Mouse (Mus musculus) embryo, embryonic 11 days (tissue): ENCODE measurements around the gene Polr1c.
A peak's percentile ranks its signal among the peaks of the same experiment; 100 is the strongest.

ENCODE experiments used
- DNase-seq: peaks from one replicate; pipeline ENCODE4 v3.0.0-alpha.2; 2015

Polr1c gene

DNA sequence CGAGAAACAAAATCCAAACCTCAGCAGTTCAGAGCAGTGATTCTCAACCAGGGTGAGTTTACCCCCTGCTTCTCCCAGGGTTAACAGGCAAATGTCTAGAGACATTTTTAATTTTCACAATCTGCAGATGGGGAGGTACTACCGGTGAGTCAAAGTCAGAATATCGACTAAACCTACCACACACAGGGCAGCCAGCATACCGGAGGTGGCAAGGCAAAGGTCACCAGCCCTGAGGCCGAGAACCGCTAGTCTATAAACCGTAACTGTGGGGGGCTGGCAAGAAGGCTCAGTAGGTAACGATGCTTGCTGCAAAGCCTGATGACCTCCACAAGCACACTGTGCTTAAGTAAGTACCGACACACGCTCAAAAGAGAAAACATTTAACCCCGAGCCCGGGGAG, 17.6 kb upstream of the Polr1c start:
- no peak for DNase-seq

DNA sequence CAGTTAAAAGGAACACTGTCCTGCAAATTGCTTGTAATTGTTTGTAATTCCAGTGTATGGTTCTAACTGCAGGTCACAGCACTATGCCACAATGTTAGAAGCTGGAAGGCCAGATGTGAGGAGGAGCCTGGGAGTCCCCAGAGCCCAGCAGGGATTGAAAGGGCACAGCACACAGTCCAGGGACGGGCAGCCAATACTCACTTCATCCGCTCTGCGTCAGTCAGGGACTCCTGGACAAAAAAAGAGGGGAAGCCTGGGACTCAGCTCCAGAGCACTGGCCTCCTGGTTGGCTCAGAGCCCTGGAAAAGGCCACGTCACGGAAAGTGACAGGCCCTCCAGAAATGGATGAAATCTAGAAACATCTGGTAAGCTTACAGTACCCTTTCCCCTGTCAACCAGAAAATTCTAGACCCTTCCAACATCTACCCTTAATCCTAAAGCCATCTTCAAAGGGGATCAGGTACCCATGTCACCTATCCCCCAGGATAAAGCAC, 14.4 kb upstream of the Polr1c start:
- DNase-seq, result no peak

DNA sequence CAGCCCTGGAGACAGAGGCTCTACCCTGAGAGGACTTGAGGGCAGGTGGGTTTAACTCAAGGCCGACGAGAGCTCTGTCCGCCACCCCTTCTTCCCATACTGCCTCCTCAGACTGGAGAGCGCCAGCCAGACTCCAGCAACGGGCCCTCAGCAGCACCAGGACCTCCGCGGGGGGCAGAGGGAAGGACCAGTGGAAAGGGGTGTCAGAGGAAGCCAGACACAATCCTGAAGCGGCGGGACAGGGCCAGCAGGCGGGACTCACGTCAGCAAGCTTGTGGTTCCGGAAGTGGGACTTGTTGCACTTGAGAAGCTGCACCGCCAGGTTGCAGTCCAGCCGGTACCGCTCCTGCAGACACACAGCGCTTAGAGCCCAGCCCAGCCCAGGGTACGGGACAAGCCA, 11.8 kb upstream of the Polr1c start:
- no peak for DNase-seq

DNA sequence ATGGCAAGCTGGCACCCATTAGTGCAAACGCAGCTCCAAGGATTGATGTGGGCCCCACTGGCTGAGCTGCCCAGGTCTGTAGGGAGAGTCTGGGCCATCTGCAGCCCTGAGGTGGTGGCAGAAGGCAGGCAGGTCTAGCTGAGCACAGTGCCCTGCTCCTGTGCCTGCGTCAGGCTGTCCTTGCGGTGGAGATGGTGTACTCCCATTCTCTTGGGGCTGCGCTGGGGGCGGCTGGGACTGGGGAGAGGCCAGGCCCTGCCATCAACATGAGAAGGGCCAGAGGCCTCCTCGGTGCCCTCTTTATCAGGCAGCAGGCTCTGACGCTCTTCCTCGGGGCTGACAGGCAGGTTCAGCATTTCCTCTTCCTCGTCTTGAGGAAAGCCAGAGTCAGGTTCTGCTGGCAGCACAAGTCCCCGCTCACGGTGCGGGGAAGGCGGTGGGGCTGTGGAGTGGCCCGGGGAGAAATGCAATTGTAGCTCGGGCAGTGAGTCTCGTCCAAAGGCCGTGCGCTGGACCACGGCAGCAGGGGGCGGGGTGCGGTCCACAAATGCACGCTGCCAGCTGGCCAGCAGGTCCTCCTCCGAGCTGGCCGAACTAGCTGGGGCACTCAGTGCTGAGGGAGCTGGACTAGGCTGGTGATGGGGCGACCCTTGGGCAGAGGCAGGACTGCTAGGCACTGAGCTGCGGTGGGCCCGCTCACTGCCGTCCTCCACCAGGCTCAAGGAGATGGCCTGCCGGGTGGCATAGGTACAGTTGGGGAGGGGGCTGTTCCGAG, 10.6 kb upstream of the Polr1c start:
- no peak for DNase-seq

DNA sequence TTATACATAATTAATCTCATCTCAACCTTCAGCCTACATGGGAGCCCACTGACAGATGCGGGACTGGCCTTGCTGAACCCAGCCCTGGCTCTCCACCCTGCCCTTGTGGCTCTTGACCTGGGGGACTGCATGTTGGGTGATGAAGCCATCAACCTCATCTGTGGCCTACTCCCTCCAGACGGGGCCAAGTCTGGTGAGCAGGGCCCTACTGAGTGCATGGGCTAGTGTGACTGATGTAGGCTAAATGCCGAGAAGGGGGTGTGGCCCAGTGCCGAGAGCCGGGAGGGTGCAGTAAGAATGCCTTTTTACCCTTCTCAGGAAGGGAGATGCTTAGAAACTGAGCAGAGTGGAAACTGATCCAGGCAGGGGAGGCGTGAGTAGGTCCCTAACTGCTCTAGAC, 7.3 kb upstream of the Polr1c start:
- DNase-seq, result no peak

DNA sequence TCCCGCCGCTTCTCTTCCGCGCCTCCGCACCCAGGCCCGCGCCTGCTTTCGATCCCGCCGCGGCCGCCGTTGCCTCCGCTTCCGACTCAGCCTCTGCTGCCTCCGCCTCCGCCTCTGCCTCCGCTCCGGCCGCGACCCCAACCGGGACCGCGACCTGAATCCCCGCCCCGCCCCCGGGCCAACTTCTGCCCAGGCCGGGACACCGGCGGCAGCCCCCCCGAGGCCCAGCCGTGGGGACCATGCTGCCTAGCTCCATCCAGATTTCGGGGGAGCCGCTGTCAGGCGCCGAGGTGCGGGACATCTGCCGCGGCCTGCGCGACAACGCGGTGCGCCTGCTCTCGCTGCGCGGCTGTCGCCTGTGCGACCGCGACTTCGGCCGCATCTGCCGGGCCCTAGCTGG, 6.3 kb upstream of the Polr1c start:
- peak; percentile 42 for DNase-seq

DNA sequence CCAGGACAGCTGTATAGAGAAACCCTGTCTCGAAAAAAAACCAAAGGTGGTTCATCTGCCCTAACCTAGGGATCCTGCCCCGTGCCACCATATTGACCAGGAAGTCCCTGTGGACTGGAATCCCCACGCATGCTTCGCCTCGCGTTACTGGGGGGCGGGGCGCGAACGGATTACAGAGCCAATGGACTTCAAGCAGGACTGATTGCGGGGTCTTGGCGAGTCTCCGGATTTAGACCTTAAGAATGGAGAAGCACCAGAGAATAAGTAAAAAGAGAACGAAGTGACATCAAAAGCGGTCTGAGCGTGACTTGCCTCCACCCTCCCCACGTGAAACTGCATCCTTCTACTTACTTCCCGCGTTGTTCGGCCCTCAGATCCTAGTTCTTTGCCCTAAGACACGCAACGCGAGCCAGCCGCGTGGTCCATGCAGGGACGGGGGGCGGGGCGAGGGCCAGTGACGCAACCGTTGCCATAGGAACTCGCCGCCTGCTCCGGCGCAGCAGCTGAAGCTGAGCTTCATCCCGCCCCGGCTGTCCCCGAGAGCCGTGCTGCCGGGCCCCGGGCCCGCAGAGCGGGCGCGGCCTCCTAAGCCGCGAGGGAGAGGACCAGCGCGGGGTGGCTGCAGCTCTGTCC, 5.7 kb upstream of the Polr1c start, which contains the start of gene Lrrc73:
TSS of gene Lrrc73 (plus strand) at position 80 of the 633 bp plus-strand sequence.
- DNase-seq, result peak; percentile 95

DNA sequence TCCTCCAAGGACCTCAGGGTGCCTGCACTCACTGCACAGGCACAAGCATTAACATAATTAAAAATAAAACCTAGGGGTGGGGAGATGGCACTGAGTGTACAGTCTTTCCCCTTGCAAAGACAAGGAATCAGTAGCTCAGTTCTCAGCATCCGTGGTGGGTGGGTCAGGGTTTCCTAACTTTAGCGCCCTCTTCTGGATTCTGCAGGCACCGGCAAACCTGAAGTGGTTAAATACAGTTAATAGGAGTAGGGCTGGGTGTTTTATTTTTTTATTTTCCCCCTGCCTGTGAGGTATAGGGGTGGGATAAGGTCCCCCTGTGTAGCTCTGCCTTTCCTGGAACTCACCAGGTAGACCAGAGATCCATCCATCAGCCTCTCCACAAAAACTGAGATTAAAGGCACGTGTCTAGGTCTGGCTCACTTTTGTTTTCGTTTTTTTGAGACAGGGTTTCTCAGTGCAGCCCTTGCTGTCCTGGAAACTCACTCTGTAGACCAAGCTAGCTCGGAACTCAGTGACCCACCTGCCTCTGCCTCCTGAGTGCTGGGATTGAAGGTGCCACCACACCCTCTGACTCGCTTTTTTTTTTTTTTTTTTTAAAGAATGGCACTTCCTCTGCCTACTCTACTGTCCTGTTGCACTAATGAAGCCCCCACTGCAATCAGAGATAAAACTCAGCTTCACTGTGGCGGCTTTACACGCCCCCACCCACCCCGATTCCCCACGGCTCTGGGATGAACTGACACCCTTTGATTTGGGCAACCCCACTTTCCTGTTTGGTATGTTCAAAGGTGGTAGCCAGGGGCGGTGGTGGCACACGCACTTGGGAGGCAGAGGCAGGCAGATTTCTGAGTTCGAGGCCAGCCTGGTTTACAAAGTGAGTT, 5.0 kb upstream of the Polr1c start:
- DNase-seq, result peak; percentile 69

DNA sequence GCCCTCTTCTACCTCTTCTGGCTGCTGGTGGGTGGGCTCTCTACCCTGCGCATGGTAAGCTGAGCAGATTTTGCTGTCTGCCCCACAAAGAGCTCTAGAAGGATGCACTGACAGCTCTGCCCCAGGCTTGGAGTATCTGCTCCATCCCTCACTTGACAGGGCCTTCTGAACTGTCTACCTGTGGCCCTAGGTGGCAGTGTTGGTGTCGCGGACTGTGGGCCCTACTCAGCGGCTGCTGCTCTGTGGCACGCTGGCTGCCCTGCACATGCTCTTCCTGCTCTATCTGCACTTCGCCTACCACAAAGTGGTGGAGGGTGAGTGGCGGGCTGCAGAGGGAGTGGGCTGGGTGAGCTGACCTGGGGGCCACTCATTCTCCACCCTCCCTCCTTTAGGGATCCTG, 3.3 kb upstream of the Polr1c start:
- no peak for DNase-seq

DNA sequence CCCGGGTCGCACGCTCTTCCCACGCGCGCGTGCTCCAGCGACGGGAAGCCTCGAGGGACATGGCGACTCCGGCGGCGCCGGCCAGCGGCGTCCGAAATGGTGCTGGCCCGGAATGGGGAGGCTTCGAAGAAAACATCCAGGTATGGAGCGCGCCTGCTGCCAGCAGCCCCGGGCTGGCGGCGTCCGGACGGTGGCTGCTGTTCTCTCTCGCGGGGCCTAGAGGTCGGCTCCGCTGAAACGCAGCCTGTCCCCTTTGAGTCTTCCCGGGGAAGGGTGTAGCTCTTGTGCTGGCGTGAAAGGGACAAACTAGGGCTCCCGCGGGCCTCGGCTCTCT, 302 bp upstream of the Polr1c start:
- DNase-seq, result no peak

DNA sequence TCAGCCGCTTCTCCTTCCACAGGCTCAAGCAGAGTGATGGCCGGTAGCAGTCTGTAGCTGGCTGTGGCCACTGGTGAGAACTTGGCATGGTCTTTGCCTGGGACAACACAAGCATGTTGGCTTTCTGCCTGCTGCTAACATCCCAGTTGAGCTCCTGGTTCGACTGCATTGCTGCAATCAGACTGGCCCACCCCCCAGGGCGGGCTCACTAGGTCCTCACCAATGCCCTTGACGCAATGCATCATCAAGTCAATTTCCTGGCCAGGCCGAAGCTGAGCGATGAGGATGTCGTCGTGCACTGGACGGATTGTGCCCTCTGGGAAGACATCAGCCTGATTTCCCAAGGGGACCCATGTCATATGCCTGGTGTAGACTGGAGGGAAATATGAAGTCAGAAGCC, 3.3 kb downstream of the Polr1c start:
- no peak for DNase-seq

DNA sequence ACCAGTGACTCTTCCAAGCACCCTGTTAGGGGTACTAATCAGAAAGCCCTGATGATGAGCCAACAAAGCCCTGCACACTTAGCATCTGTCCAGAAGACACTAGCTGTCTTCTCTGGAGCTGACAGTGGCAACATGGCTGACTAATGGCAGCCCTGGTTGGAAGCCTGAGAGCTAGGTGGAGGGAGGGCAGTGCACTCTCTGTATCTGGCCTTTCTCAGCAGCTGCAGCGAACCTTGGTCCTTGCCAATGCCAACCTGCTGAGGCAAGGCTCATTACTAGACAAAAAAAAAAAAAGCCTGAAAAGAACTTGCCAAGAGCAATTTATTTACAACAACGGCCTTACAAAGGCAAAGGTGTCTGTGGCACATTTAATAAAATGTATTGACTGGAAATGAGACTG, 4.2 kb downstream of the Polr1c start:
- DNase-seq, result no peak

DNA sequence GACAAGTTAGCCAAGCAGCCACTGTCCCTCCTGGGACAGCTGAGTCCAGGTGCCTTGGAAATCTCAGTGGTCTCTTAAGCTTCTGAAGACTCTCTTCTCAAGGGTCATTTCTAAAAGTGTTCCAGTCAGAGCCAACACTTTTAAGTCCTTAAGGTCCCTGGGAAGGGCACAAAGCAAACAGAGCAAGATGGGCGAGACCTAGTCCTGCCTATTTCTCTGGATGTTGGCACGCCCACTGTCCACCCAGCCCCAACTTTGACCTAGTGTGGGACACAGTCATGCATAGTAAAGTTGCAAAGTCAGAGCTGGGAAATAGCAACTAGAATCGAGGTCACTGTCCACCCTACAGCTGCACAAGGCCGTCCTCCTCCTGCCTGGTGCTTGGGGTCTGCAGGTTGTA, 4.9 kb downstream of the Polr1c start:
- no peak for DNase-seq

DNA sequence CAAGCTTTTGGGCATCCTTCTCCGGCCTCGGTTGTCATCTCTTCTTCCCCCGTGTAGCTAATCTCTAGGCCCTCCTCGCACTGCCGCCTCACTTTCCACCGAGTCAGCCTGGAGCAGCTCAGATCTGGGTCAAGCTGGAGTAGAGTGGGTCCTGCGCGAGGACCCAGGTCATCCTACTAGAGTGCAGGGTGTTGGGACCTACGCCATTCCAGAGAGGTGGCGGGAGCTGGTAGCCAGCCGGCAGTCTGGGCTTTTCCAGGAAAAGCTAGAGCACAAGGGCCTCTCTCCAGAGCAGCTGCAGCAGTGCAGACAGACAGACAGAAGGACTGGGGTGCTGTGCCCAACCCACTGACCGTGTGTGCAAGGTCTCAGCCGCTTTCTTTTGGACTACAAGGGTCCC, 5.6 kb downstream of the Polr1c start:
- no peak for DNase-seq

DNA sequence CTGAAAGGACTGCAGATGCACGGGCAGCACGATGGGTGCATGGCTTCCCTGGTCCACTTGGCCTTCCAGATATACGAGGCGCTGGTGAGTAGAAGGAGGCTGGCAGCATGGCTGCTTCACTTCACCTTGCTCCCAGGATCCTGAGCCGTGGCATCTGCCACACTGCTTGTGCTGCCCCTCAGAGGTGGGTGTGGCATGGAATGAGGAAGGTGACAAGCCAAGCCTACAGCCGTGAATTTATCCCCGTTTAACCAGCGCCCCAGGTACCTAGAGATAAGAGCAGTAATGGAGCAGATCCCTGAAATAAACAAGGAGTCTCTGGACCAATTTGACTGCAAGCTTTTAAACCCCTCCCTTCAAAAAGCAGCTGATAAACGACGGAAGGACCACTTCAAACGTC, 6.4 kb downstream of the Polr1c start:
- DNase-seq, result no peak

DNA sequence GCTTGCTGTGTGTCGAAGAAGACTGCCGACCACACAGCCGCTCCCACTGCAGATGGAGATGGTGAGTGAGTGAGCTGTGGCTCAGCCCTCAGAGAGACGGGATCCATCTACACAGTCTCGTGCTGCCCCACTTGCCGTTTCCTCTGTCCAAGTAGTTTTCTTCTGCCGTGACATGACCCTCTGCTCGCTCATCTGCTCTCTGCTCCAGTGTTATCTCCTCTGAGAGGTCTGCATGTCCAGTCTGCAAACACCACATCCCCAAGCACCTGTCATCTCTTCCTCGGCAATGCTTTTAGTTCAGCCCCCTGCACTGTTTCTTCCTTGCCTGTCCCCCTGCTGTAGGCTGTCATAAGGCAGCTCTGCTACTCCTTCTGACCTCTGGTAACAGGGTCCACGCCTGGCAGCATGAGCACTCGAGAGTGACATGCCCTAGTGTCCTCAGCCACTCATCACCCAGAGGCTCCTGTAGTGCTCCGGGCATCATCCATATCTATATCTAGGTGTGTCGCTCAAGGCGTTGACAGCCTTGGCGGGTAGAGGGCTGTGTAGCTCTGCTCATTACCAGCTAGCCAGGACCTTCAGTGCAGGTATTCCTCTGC, 8.2 kb downstream of the Polr1c start:
- no peak for DNase-seq

DNA sequence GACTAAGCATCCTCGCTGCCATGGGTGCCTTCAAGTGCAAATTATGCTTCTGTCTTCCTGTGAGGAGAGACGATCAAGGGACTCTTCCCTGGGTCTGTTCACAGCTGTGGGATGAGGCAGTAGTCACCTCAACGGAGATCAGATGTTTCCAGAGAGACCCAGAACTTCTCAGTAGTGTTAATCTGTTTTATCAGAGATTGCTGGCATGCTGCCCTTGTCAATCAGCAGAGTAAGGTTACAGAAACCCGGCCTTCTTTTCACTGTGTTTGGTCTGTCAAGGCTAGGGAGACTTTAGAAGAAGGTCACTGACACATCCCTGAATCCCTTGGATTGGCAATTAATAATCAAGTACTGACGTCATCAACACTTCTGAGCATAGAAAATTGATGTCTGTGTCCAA, 10.4 kb downstream of the Polr1c start:
- DNase-seq, result no peak

DNA sequence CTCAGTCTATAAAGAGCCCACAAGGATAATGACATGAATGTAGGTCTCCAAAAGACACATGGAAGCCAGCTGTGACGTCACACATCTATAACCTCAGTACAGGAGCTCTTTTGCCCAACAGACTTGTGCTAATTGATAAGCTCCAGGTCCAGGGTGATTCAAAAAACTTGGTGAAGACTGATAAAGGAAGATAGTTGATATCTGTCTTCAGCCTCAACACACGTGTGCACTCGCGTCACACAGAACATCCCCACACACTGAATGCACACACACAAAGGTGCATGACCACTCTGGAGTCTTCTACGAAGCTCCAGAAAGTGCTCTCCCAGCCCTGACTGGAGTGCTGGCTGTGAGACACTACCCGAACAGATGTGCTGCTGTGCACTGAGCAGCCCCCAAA, 10.8 kb downstream of the Polr1c start:
- no peak for DNase-seq

DNA sequence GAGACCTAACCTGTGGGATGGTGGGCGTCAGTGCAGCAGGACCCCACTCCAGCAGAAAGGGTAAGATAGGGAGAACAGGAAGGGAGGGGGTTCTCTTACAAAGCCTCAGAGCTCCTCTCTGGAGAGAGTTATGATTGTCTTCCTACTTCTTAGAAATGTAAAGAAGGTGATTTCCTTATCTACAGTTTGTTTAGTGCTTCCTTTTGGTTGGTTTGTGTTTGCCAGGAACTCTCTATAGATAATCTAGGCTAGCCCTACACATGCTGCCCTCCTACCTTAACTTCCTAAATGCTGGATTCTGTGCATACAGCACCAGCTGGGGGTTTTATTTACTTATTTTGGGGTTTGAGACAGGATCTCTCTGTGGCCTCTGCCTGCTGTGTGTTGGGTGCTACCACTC, 11.8 kb downstream of the Polr1c start:
- no peak for DNase-seq

DNA sequence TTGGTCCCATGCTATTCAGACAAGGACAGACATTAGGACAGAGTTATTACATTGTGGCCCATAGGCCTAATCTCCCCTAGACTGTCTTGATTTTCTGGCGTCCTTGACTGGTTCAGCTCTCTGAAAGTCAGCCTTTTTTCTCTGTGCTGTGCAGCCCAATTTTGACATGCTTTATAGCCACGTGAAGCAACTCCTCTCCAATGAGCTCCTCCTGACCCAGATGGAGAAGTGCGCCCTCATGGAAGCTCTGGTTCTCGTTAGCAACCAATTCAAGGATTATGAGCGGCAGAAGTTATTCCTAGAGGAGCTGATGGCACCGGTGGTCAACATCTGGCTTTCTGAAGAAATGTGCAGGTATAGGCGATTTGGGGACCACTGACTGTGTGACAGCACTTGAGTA, 20.3 kb downstream of the Polr1c start:
- DNase-seq, result no peak

DNA sequence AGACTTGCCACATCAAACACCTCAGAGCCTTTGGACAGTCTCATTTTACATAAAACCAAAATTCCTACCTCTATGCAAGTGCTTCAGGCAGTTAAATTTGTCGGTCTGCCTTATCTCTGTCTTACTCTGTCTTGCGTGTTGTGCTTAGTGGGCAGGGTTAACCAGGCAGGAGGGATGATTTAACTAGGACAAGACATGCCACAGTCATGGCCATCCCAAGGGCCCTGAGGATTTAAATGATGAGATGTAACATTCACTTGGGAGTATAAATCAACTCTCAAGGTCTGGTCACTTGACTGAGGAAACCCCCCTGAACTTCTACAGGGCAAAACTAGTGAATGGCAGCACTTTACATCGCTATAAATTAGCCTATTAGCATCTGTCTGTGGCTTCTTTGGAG, 26.3 kb downstream of the Polr1c start:
- no peak for DNase-seq

DNA sequence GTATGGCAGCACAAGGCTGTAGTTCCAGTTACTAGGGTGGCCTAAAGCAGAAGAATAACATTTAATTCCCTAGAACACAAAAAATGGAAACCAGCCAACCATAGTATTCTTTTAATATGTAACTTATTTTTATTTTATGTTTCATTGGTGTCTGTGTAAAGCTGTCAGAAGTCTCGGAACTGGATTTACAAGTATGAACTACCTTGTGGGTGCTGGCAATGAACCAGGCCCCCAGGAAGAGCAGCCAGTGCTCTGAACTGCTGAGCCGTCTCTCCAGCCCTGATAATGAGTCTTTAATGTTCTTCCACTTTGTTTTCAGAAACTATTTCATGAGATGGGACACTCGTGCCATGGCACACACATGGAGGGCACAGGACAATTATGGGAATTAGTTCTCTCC, 37.3 kb downstream of the Polr1c start:
- DNase-seq, result no peak

DNA sequence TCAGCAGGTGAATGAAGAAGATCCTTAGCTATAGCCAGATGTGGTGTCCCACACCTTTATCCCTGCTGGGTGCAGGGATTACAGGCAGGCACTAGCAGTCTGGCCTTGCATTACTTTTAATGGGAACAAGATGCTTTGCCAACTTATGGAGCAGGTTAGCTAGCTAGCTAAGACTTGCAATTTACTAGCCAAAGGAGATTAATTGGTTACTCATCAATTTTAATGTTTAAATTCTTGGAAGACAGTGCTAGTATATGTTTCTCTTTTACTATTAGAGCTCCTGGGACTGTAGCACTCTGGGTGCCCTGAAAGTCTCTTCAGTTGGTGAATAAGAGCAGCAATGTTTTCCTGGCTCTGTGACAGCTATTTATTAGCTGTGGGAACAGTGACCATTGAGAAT, 41.2 kb downstream of the Polr1c start:
- DNase-seq, result no peak
